In the genomic region with DNA sequence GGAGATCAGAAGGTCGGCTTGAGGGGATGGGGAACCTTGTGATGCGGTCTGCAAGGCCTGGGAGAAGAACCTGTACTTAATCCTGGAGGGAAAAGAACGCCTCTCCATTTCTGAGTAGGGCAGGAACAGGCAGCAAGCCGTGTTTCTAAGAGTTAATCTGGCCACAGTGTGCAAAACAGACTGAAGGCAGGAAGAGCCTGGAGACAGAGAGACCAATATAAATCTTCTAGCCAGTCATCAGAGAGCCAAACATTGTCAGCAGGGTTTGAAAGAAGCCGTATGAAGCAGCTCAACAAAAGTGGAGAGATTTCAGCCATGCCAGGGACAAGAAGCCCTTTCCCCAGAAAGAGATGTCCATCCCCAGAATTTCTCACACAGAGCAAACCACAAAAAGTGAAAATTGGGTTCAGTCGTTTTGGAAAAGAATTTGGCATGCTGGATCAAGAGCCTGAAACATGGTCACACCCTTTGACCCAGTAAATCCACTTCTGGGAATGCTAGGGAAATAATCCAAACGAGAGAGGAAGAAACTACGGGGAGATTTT, we compare ENCODE assay signal across 24 mouse cellular contexts. TPM values are rescaled to one million over a fixed set of nuclear protein-coding genes. Genes with fewer than 3 reads are reported as not detected.
DNase-seq lines count a peak whose midpoint lies in the region; ATAC-seq and TF ChIP-seq lines count a peak whose summit lies in the region.
"Had no signal": no experiment of that assay in that cellular context is flagged by ENCODE, and none has a peak within 500 bp of the region (broad histone marks: within the 10 kb centered on the region; RNA-seq: fewer than 3 reads in every experiment).

No protein-coding gene starts in this region.

- DNase-seq in intestine, embryonic 14.5 days (ENCODE audit: low spot score): no peak
- no peak for DNase-seq in stomach, postnatal 0 days (ENCODE audit: low spot score)
- no peak for DNase-seq in spleen, postnatal 4 days (ENCODE audit: low spot score in 2 of 2)
- DNase-seq in lung, postnatal 14 days: no peak
- DNase-seq: adrenal gland, adult 8-10 months; adrenal gland, postnatal 36 days; cerebellum, adult 18-20 months; cerebellum, adult 9-11 months; cerebellum, postnatal 36 days; forebrain, postnatal 0 days; gastrocnemius, postnatal 10 days; heart, adult 2 months; heart, postnatal 14 days had no signal

- H3K4me3 ChIP-seq in intestine, embryonic 14.5 days (ENCODE audit: low read depth, low read length): no peak overlapping the region
- no peak overlapping the region for H3K4me3 ChIP-seq in intestine, postnatal 0 days (ENCODE audit: low read depth, low read length)
- H3K4me3 ChIP-seq in neural tube, embryonic 13.5 days: no peak overlapping the region
- H3K4me3 ChIP-seq in neural tube, embryonic 15.5 days (replicated peaks): no peak overlapping the region
- no peak overlapping the region for H3K4me3 ChIP-seq in small intestine, adult 2 months (ENCODE audit: low read depth, low read length)
- no peak overlapping the region for H3K4me3 ChIP-seq in stomach, postnatal 0 days (ENCODE audit: low read depth, low read length)
- H3K4me3 ChIP-seq: embryonic facial prominence, embryonic 13.5 days; forebrain, embryonic 12.5 days; heart, adult 2 months; heart, embryonic 15.5 days; hindbrain, embryonic 10.5 days; hindbrain, embryonic 15.5 days had no signal

- 21% methylated on average over 8 of the region's 8 CpGs for WGBS in intestine, embryonic 14.5 days
- WGBS in intestine, postnatal 0 days: 33% methylated on average over 8 of the region's 8 CpGs
- WGBS in neural tube, embryonic 13.5 days: 63% methylated on average over 8 of the region's 8 CpGs
- 63% methylated on average over 8 of the region's 8 CpGs for WGBS in neural tube, embryonic 15.5 days
- 46% methylated on average over 8 of the region's 8 CpGs for WGBS in small intestine, adult 2 months
- WGBS in stomach, postnatal 0 days: 21% methylated on average over 8 of the region's 8 CpGs

- peaks cover 34% of the 10 kb centered on the region for H3K4me1 ChIP-seq in intestine, embryonic 14.5 days (replicated peaks; ENCODE audit: control insufficient read depth, insufficient read depth, low read length)
- H3K4me1 ChIP-seq in intestine, postnatal 0 days (replicated peaks; ENCODE audit: control insufficient read depth, insufficient read depth, low read length): no peaks in the 10 kb centered on the region; the same call in 1 of the 2 replicates
- no peaks in the 10 kb centered on the region for H3K4me1 ChIP-seq in neural tube, embryonic 13.5 days (replicated peaks)
- no peaks in the 10 kb centered on the region for H3K4me1 ChIP-seq in neural tube, embryonic 15.5 days
- H3K4me1 ChIP-seq in small intestine, adult 2 months (ENCODE audit: control insufficient read depth, insufficient read depth, insufficient read length, low read length): peaks cover 1% of the 10 kb centered on the region
- no peaks in the 10 kb centered on the region; the same call in 1 of the 2 replicates for H3K4me1 ChIP-seq in stomach, postnatal 0 days (replicated peaks; ENCODE audit: control insufficient read depth, insufficient read depth)
- H3K4me1 ChIP-seq: forebrain, embryonic 12.5 days; heart, embryonic 15.5 days; hindbrain, embryonic 10.5 days; hindbrain, embryonic 15.5 days had no signal

- no peaks in the 10 kb centered on the region for H3K9me3 ChIP-seq in intestine, embryonic 14.5 days (ENCODE audit: control insufficient read depth, low read length)
- no peaks in the 10 kb centered on the region for H3K9me3 ChIP-seq in intestine, postnatal 0 days (ENCODE audit: control insufficient read depth)
- H3K9me3 ChIP-seq in neural tube, embryonic 13.5 days: no peaks in the 10 kb centered on the region
- no peaks in the 10 kb centered on the region for H3K9me3 ChIP-seq in neural tube, embryonic 15.5 days (replicated peaks)
- no peaks in the 10 kb centered on the region for H3K9me3 ChIP-seq in stomach, postnatal 0 days (ENCODE audit: control insufficient read depth, low read length)
- H3K9me3 ChIP-seq: embryonic facial prominence, embryonic 13.5 days; forebrain, embryonic 12.5 days; heart, embryonic 15.5 days; hindbrain, embryonic 10.5 days; hindbrain, embryonic 15.5 days had no signal

- peak overlapping the region; percentile 70 for H3K27ac ChIP-seq in intestine, embryonic 14.5 days (ENCODE audit: low read depth)
- H3K27ac ChIP-seq in intestine, postnatal 0 days (ENCODE audit: low read depth, low read length): no peak overlapping the region
- no peak overlapping the region for H3K27ac ChIP-seq in neural tube, embryonic 13.5 days (replicated peaks)
- H3K27ac ChIP-seq in neural tube, embryonic 15.5 days (replicated peaks): no peak overlapping the region
- H3K27ac ChIP-seq in small intestine, adult 2 months (ENCODE audit: insufficient read depth, low read depth, low read length): peak overlapping the region; percentile 60
- peak overlapping the region; percentile 70 for H3K27ac ChIP-seq in stomach, postnatal 0 days (replicated peaks)
- H3K27ac ChIP-seq: embryonic facial prominence, embryonic 13.5 days; forebrain, embryonic 12.5 days; heart, adult 2 months; heart, embryonic 15.5 days; hindbrain, embryonic 10.5 days; hindbrain, embryonic 15.5 days had no signal

- TF ChIP-seq CTCF in intestine, postnatal 0 days (IDR thresholded peaks at IDR 0.05; ENCODE audit: low read depth): no peak
- no peak for TF ChIP-seq CTCF in small intestine, adult 2 months (IDR thresholded peaks at IDR 0.05; ENCODE audit: extremely low read depth, insufficient read length, insufficient replicate concordance, low read depth, low read length)
- no peak for TF ChIP-seq CTCF in stomach, postnatal 0 days (IDR thresholded peaks at IDR 0.05; ENCODE audit: low read depth)

- no peak overlapping the region for H3K9ac ChIP-seq in intestine, embryonic 14.5 days (ENCODE audit: low read length)
- H3K9ac ChIP-seq in intestine, postnatal 0 days (ENCODE audit: low read depth, low read length): no peak overlapping the region
- peak overlapping the region; percentile 5; the same call in 1 of the 2 replicates for H3K9ac ChIP-seq in neural tube, embryonic 13.5 days
- no peak overlapping the region for H3K9ac ChIP-seq in neural tube, embryonic 15.5 days (replicated peaks)
- no peak overlapping the region for H3K9ac ChIP-seq in stomach, postnatal 0 days (ENCODE audit: low read length)
- H3K9ac ChIP-seq: embryonic facial prominence, embryonic 13.5 days; forebrain, embryonic 12.5 days; forebrain, postnatal 0 days; heart, embryonic 15.5 days; hindbrain, embryonic 15.5 days had no signal

- no peaks in the 10 kb centered on the region for H3K36me3 ChIP-seq in intestine, embryonic 14.5 days (ENCODE audit: control insufficient read depth, insufficient read depth, low read length)
- H3K36me3 ChIP-seq in intestine, postnatal 0 days (ENCODE audit: control insufficient read depth, insufficient read depth): no peaks in the 10 kb centered on the region
- no peaks in the 10 kb centered on the region for H3K36me3 ChIP-seq in neural tube, embryonic 13.5 days
- no peaks in the 10 kb centered on the region for H3K36me3 ChIP-seq in neural tube, embryonic 15.5 days
- H3K36me3 ChIP-seq in small intestine, adult 2 months (ENCODE audit: control insufficient read depth, insufficient read depth, low read length): no peaks in the 10 kb centered on the region
- H3K36me3 ChIP-seq in stomach, postnatal 0 days (ENCODE audit: control insufficient read depth, insufficient read depth, low read length): no peaks in the 10 kb centered on the region
- H3K36me3 ChIP-seq: embryonic facial prominence, embryonic 13.5 days; forebrain, embryonic 12.5 days; heart, embryonic 15.5 days; hindbrain, embryonic 10.5 days; hindbrain, embryonic 15.5 days had no signal

- TF ChIP-seq EP300 in stomach, postnatal 0 days (optimal IDR thresholded peaks at IDR 0.05): no peak

- 0 out of 2 replicates have a peak, but pooled peaks cover 2% of the 10 kb centered on the region for H3K27me3 ChIP-seq in intestine, embryonic 14.5 days (replicated peaks; ENCODE audit: control insufficient read depth, insufficient read depth, low read length)
- H3K27me3 ChIP-seq in intestine, postnatal 0 days (replicated peaks; ENCODE audit: control insufficient read depth, insufficient read depth, low read length): 0 out of 2 replicates have a peak, but pooled peaks cover 3% of the 10 kb centered on the region
- H3K27me3 ChIP-seq in neural tube, embryonic 13.5 days: no peaks in the 10 kb centered on the region
- H3K27me3 ChIP-seq in neural tube, embryonic 15.5 days (replicated peaks): no peaks in the 10 kb centered on the region; the same call in 1 of the 2 replicates
- 0 out of 2 replicates have a peak, but pooled peaks cover 2% of the 10 kb centered on the region for H3K27me3 ChIP-seq in small intestine, adult 2 months (ENCODE audit: control insufficient read depth, insufficient read depth, low read length)
- H3K27me3 ChIP-seq in stomach, postnatal 0 days (ENCODE audit: control insufficient read depth, insufficient read depth, low read length): no peaks in the 10 kb centered on the region
- H3K27me3 ChIP-seq: CH12.LX; hindbrain, embryonic 15.5 days had no signal

- no peak for ATAC-seq in intestine, embryonic 14.5 days (replicated peaks; ENCODE audit: low FRiP score, low TSS enrichment, low read depth)
- ATAC-seq in intestine, postnatal 0 days: no peak
- ATAC-seq in neural tube, embryonic 13.5 days (ENCODE audit: low read depth): no peak
- ATAC-seq in neural tube, embryonic 15.5 days (ENCODE audit: low FRiP score): no peak
- ATAC-seq in stomach, postnatal 0 days (ENCODE audit: low FRiP score, low TSS enrichment): no peak
- ATAC-seq: forebrain, postnatal 0 days had no signal

- H3K4me2 ChIP-seq in intestine, embryonic 14.5 days (ENCODE audit: low read length): peak overlapping the region; percentile 33
- H3K4me2 ChIP-seq in intestine, postnatal 0 days (replicated peaks; ENCODE audit: low read depth): no peak overlapping the region
- H3K4me2 ChIP-seq in neural tube, embryonic 13.5 days: no peak overlapping the region
- no peak overlapping the region for H3K4me2 ChIP-seq in neural tube, embryonic 15.5 days
- no peak overlapping the region for H3K4me2 ChIP-seq in stomach, postnatal 0 days (replicated peaks; ENCODE audit: low read depth)
- H3K4me2 ChIP-seq: embryonic facial prominence, embryonic 13.5 days; forebrain, embryonic 12.5 days; heart, embryonic 11.5 days; heart, embryonic 15.5 days; hindbrain, embryonic 15.5 days had no signal

- no peak for TF ChIP-seq POLR2A in small intestine, adult 2 months (IDR thresholded peaks at IDR 0.05; ENCODE audit: low read depth, low read length)

RNA-seq across cellular contexts. Expression of a gene that starts 23.4 kb away (rescaled TPM):
- polyA plus RNA-seq in intestine, embryonic 14.5 days (2014; fragmentation: Nextera tagmentation; extraction: Ambion mirVana): 18.6 and 21.4 TPM in 2 replicates
- polyA plus RNA-seq in intestine, postnatal 0 days (2015; fragmentation: Nextera tagmentation; extraction: Ambion mirVana): 20.6 and 20.7 TPM in 2 replicates
- polyA plus RNA-seq in neural tube, embryonic 13.5 days (2015; fragmentation: Nextera tagmentation; extraction: Ambion mirVana): 14.0 and 15.9 TPM in 2 replicates
- 16.2 and 16.5 TPM in 2 replicates for polyA plus RNA-seq in neural tube, embryonic 15.5 days (2015; fragmentation: Nextera tagmentation; extraction: Ambion mirVana)
- polyA plus RNA-seq in small intestine, adult 2 months (2012; rRNA removed): 41.0 and 74.2 TPM in 2 replicates
- 9.6 and 11.4 TPM in 2 replicates for polyA plus RNA-seq in stomach, postnatal 0 days (2015; fragmentation: Nextera tagmentation; extraction: Ambion mirVana)

RNA-seq across cellular contexts. Expression of a gene that starts 38.2 kb away (rescaled TPM):
- polyA plus RNA-seq in intestine, embryonic 14.5 days (2014; fragmentation: Nextera tagmentation; extraction: Ambion mirVana): 15.5 and 16.5 TPM in 2 replicates
- polyA plus RNA-seq in intestine, postnatal 0 days (2015; fragmentation: Nextera tagmentation; extraction: Ambion mirVana): 61.5 and 65.2 TPM in 2 replicates
- 8.9 and 11.3 TPM in 2 replicates for polyA plus RNA-seq in neural tube, embryonic 13.5 days (2015; fragmentation: Nextera tagmentation; extraction: Ambion mirVana)
- 8.9 and 9.5 TPM in 2 replicates for polyA plus RNA-seq in neural tube, embryonic 15.5 days (2015; fragmentation: Nextera tagmentation; extraction: Ambion mirVana)
- 16.3 and 23.3 TPM in 2 replicates for polyA plus RNA-seq in small intestine, adult 2 months (2012; rRNA removed)
- 7.4 and 8.1 TPM in 2 replicates for polyA plus RNA-seq in stomach, postnatal 0 days (2015; fragmentation: Nextera tagmentation; extraction: Ambion mirVana)

RNA-seq across cellular contexts. Expression of a gene that starts 39.2 kb away (rescaled TPM):
- polyA plus RNA-seq in intestine, embryonic 14.5 days (2014; fragmentation: Nextera tagmentation; extraction: Ambion mirVana): 82.3 and 83.9 TPM in 2 replicates
- 54.3 and 56.9 TPM in 2 replicates for polyA plus RNA-seq in intestine, postnatal 0 days (2015; fragmentation: Nextera tagmentation; extraction: Ambion mirVana)
- polyA plus RNA-seq in neural tube, embryonic 13.5 days (2015; fragmentation: Nextera tagmentation; extraction: Ambion mirVana): not detected in 2 replicates
- polyA plus RNA-seq in neural tube, embryonic 15.5 days (2015; fragmentation: Nextera tagmentation; extraction: Ambion mirVana): 5.5 TPM in 1 of 2 replicates, not detected in the other
- polyA plus RNA-seq in small intestine, adult 2 months (2012; rRNA removed): 12.3 and 24.9 TPM in 2 replicates
- 5.4 and 5.7 TPM in 2 replicates for polyA plus RNA-seq in stomach, postnatal 0 days (2015; fragmentation: Nextera tagmentation; extraction: Ambion mirVana)
- polyA plus RNA-seq: heart, adult 2 months; heart, embryonic 11.5 days; heart, embryonic 15.5 days had no signal

Comparison
In these comparisons a context has a peak if more than half of its experiments do, and no peak if none do; other contexts are left out.
1. H3K27ac ChIP-seq: peak in intestine, embryonic 14.5 days (single experiment), small intestine, adult 2 months (single experiment) and stomach, postnatal 0 days (single experiment); none in intestine, postnatal 0 days (single experiment), neural tube, embryonic 13.5 days (single experiment) and neural tube, embryonic 15.5 days (single experiment).